Mouse (Mus musculus) G1E (cell line): Measurements from ENCODE around the gene Efna3.

ENCODE experiments used
- CTCF ChIP-seq: IDR thresholded peaks from 2 replicates; pipeline ENCODE4 v1.5.1; 2012; ENCODE audit warnings: low read depth, low read length, inconsistent platforms, mixed read lengths
- GATA1 ChIP-seq: IDR thresholded peaks from 2 replicates; pipeline ENCODE4 v1.6.1; 2012; ENCODE audit warnings: borderline replicate concordance, low read length, inconsistent platforms, mixed read lengths
- POLR2AphosphoS5 ChIP-seq: IDR thresholded peaks from 2 replicates; pipeline ENCODE4 v1.6.1; 2012; ENCODE audit warnings: low read depth, low read length, inconsistent platforms; ENCODE audit not compliant: insufficient replicate concordance
- TAL1 ChIP-seq: conservative IDR thresholded peaks from 2 replicates; pipeline ENCODE4 v1.6.1; 2012; ENCODE audit warnings: low read depth, low read length, inconsistent platforms, mixed read lengths

GRCm38 (mm10) chr3:89322514-89323165 is at the start of gene Efna3:
- TF ChIP-seq GATA1 (no peak), CTCF (no peak), POLR2AphosphoS5 (no peak), TAL1 (no peak)
